Mouse (Mus musculus) midbrain, postnatal 0 days (tissue): ENCODE results near the gene Gm20388. TPM values are rescaled to one million over a fixed set of nuclear protein-coding genes. Genes with fewer than 3 reads are reported as not detected.

Experiments used
- ATAC-seq: fragments of 200-750 bp; cut with Nextera tagmentation; 2 replicates; pipeline ENCODE4 v1.8.0; 2017; ENCODE audit warnings: moderate number of reproducible peaks, mild to moderate bottlenecking, moderate TSS enrichment, moderate library complexity; ENCODE audit not compliant: low FRiP score
- DNase-seq: peaks from one replicate; pipeline ENCODE4 v3.0.0-alpha.2; 2015; ENCODE audit warnings: low spot score
- H3K27ac ChIP-seq: fragments of 300-500 bp; sonication (generic); 2 replicates; pipeline ENCODE4 v1.5.1; 2014; ENCODE audit warnings: low read depth, mild to moderate bottlenecking, low read length, mixed read lengths
- H3K27me3 ChIP-seq: fragments of 300-500 bp; sonication (generic); 2 replicates; pipeline ENCODE4 v1.6.1; 2014; ENCODE audit warnings: low read length, control low read depth, mixed read lengths; ENCODE audit not compliant: insufficient read depth
- H3K36me3 ChIP-seq: fragments of 300-500 bp; sonication (generic); 2 replicates; pipeline ENCODE4 v1.6.1; 2014; ENCODE audit warnings: low read length, control low read depth, mixed read lengths; ENCODE audit not compliant: insufficient read depth
- H3K4me1 ChIP-seq: fragments of 300-500 bp; sonication (generic); 2 replicates; pipeline ENCODE4 v1.6.1; 2014; ENCODE audit warnings: mild to moderate bottlenecking, control low read depth, antibody characterized with exemption, low read length, mixed read lengths; ENCODE audit not compliant: insufficient read depth
- H3K4me2 ChIP-seq: fragments of 300-500 bp; sonication (generic); 2 replicates; pipeline ENCODE4 v1.6.1; 2014; ENCODE audit warnings: low read depth, mild to moderate bottlenecking, low read length, mixed read lengths; ENCODE audit not compliant: poor library complexity, severe bottlenecking
- H3K4me3 ChIP-seq: fragments of 300-500 bp; sonication (generic); 2 replicates; pipeline ENCODE4 v1.5.1; 2014; ENCODE audit warnings: low read depth, mild to moderate bottlenecking, low read length, moderate library complexity
- H3K9ac ChIP-seq: fragments of 300-500 bp; sonication (generic); replicated peaks from 2 replicates; pipeline ENCODE4 v1.6.1; 2014; ENCODE audit warnings: mild to moderate bottlenecking, low read length, moderate library complexity, mixed read lengths; ENCODE audit not compliant: poor library complexity, severe bottlenecking
- H3K9me3 ChIP-seq: fragments of 300-500 bp; sonication (generic); 2 replicates; pipeline ENCODE4 v1.6.1; 2016; ENCODE audit warnings: low read length, control low read depth
- CTCF ChIP-seq: IDR thresholded peaks from 2 replicates; pipeline ENCODE4 v1.5.1; 2016; ENCODE audit warnings: antibody characterized with exemption, mild to moderate bottlenecking
- WGBS: fragments of 180-500 bp; shearing (Covaris S2); extraction: QIAGEN DNeasy Blood & Tissue Kit; methylation state at CpG from one replicate; pipeline ENCODE4 v1.1.7; 2014; 5-methylcytosine and 5-hydroxymethylcytosine counted together
- polyA plus RNA-seq: library from polyadenylated mRNA; unstranded; fragments of >200 nt; fragmentation: Nextera tagmentation; extraction: Ambion mirVana; gene quantifications from 2 replicates; pipeline ENCODE4 v1.2.1, GENCODE M21; 2015
- total RNA-seq: library from RNA; depleted of rRNA; stranded (reverse); fragments of >200 nt; gene quantifications from 2 replicates; pipeline ENCODE4 v1.2.3, GENCODE M21; 2014

The Gm20388 gene
- total and polyA plus RNA-seq, 2 experiments from 2014 or later: 74.2 TPM; not detected in 1

GRCm38 (mm10) chr8:122573577-122573976 is 2662.9 kb downstream of the Gm20388 start:
- whole genome bisulfite sequencing: 59% methylated on average over 9 of the region's 9 CpGs
- no peak overlapping the region for H3K27ac ChIP-seq

GRCm38 (mm10) chr8:122574264-122574663 is 2663.6 kb downstream of the Gm20388 start:
- no peak for DNase-seq
- Histone ChIP-seq H3K4me2 (no peak overlapping the region), H3K4me1 (peaks cover 17% of the 10 kb centered on the region), H3K36me3 (peaks cover 5% of the 10 kb centered on the region; the same call in 1 of the 2 replicates), H3K27me3 (no peaks in the 10 kb centered on the region), H3K9ac (no peak overlapping the region), H3K4me3 (no peak overlapping the region), H3K27ac (no peak overlapping the region), H3K9me3 (no peaks in the 10 kb centered on the region)
- 61% methylated on average over 3 of the region's 3 CpGs for WGBS
- TF ChIP-seq CTCF: no peak
- no peak for ATAC-seq

More at GRCm38 (mm10) chr8:122573577-122573976, 2662.9 kb downstream of the Gm20388 start:
- TF ChIP-seq CTCF: no peak
- Histone ChIP-seq H3K4me1 (peaks cover 20% of the 10 kb centered on the region), H3K9ac (no peak overlapping the region), H3K4me3 (no peak overlapping the region), H3K27me3 (no peaks in the 10 kb centered on the region), H3K36me3 (peaks cover 5% of the 10 kb centered on the region; the same call in 1 of the 2 replicates), H3K9me3 (no peaks in the 10 kb centered on the region), H3K4me2 (no peak overlapping the region)
- DNase-seq (no peak), ATAC-seq (no peak)

GRCm38 (mm10) chr8:122574667-122575251 is 2664.1 kb downstream of the Gm20388 start:
- peaks cover 17% of the 10 kb centered on the region for H3K4me1 ChIP-seq
- peaks cover 5% of the 10 kb centered on the region; the same call in 1 of the 2 replicates for H3K36me3 ChIP-seq
- TF ChIP-seq CTCF: no peak
- no peak overlapping the region for H3K27ac ChIP-seq
- no peak overlapping the region for H3K9ac ChIP-seq
- no peak for ATAC-seq
- no peak for DNase-seq
- H3K4me2 ChIP-seq: peak overlapping the region; percentile 91; the same call in 1 of the 2 replicates
- no peaks in the 10 kb centered on the region for H3K9me3 ChIP-seq
- 53% methylated on average over 10 of the region's 10 CpGs for WGBS
- no peak overlapping the region for H3K4me3 ChIP-seq
- no peaks in the 10 kb centered on the region for H3K27me3 ChIP-seq

- 83% methylated on average over 8 of the region's 8 CpGs for WGBS
- H3K9me3 ChIP-seq: no peaks in the 10 kb centered on the region
- peaks cover 17% of the 10 kb centered on the region for H3K4me1 ChIP-seq
- ATAC-seq (no peak), DNase-seq (no peak)
- H3K4me2 ChIP-seq: peak overlapping the region; percentile 91
- no peak for TF ChIP-seq CTCF
- no peaks in the 10 kb centered on the region for H3K27me3 ChIP-seq
- H3K9ac ChIP-seq: peak overlapping the region; percentile 87; the same call in 1 of the 2 replicates
- peaks cover 5% of the 10 kb centered on the region; the same call in 1 of the 2 replicates for H3K36me3 ChIP-seq
- H3K27ac ChIP-seq: no peak overlapping the region
- H3K4me3 ChIP-seq: no peak overlapping the region; the same call in 1 of the 2 replicates
Observed at GRCm38 (mm10) chr8:122575286-122575685, 2664.6 kb downstream of the Gm20388 start.

- peak; percentile 15; the same call in 1 of the 2 replicates for ATAC-seq
- Histone ChIP-seq H3K9me3 (no peaks in the 10 kb centered on the region), H3K27ac (peak overlapping the region; percentile 80), H3K27me3 (no peaks in the 10 kb centered on the region), H3K9ac (peak overlapping the region; percentile 87), H3K4me1 (peaks cover 17% of the 10 kb centered on the region), H3K4me3 (peak overlapping the region; percentile 61), H3K4me2 (peak overlapping the region; percentile 91), H3K36me3 (peaks cover 3% of the 10 kb centered on the region; the same call in 1 of the 2 replicates)
- WGBS: 16% methylated on average over 21 of the region's 21 CpGs
- no peak for TF ChIP-seq CTCF
- DNase-seq: no peak
Observed at GRCm38 (mm10) chr8:122575735-122576647, 2665.3 kb downstream of the Gm20388 start.
